In the genomic region with DNA sequence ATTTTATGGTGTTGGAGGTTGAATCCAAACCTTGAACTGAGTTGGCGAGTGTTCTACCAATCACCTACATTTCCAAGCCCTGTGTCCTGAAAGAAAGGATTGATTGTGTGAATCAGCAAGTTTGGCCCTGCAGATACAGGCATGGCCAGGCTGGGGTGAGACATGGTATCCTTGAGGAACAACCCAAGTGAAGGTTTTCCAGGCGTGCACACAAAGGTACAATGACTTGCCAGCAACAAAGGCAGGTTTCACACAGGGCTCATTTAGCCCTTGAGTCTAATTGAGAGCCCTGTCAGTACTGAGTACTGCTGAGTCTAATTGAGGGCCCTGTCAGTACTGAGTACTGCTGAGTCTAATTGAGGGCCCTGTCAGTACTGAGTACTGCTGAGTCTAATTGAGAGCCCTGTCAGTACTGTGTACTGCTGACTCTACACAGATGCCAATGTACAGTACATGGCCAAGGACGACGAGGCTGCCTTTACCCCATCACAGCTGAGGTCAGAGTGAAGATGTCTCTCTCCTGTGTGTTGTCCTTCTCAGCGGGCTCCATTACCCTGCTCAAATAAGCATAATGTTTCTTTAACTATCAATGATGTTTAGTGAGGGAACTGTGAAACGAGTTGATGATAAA, we compare ENCODE assay signal across 19 mouse cellular contexts. TPM values are rescaled to one million over a fixed set of nuclear protein-coding genes. Genes with fewer than 3 reads are reported as not detected.
DNase-seq lines count a peak whose midpoint lies in the region; ATAC-seq lines count a peak whose summit lies in the region.
"Had no signal": no experiment of that assay in that cellular context is flagged by ENCODE, and none has a peak within 500 bp of the region (broad histone marks: within the 10 kb centered on the region; RNA-seq: fewer than 3 reads in every experiment).

No protein-coding gene starts in this region.

- 61% methylated on average over 6 of the region's 6 CpGs for WGBS in heart, embryonic 10.5 days
- WGBS in liver, embryonic 12.5 days (ENCODE audit: insufficient replicate concordance), result 64% methylated on average over 6 of the region's 6 CpGs
- 63% methylated on average over 6 of the region's 6 CpGs for WGBS in liver, embryonic 11.5 days
- 65% methylated on average over 6 of the region's 6 CpGs for WGBS in forebrain, embryonic 14.5 days

- H3K9me3 ChIP-seq in heart, embryonic 10.5 days, result no peaks in the 10 kb centered on the region
- H3K9me3 ChIP-seq in liver, embryonic 12.5 days (replicated peaks), result no peaks in the 10 kb centered on the region
- no peaks in the 10 kb centered on the region for H3K9me3 ChIP-seq in liver, embryonic 11.5 days (ENCODE audit: control insufficient read depth, low read length)
- H3K9me3 ChIP-seq in forebrain, embryonic 14.5 days (replicated peaks; ENCODE audit: control insufficient read depth, low read length), result no peaks in the 10 kb centered on the region
- H3K9me3 ChIP-seq: limb, embryonic 13.5 days; lung, embryonic 15.5 days; midbrain, embryonic 15.5 days had no signal

- no peak overlapping the region for H3K4me2 ChIP-seq in liver, embryonic 12.5 days
- H3K4me2 ChIP-seq in liver, embryonic 11.5 days, result no peak overlapping the region
- H3K4me2 ChIP-seq in forebrain, embryonic 14.5 days (ENCODE audit: low read length), result no peak overlapping the region
- H3K4me2 ChIP-seq: limb, embryonic 13.5 days; lung, embryonic 15.5 days; midbrain, embryonic 15.5 days had no signal

- H3K4me3 ChIP-seq in heart, embryonic 10.5 days, result no peak overlapping the region
- H3K4me3 ChIP-seq in liver, embryonic 12.5 days, result no peak overlapping the region
- no peak overlapping the region for H3K4me3 ChIP-seq in liver, embryonic 11.5 days (ENCODE audit: low read depth, low read length)
- H3K4me3 ChIP-seq in forebrain, embryonic 14.5 days (ENCODE audit: low read depth, low read length), result no peak overlapping the region
- H3K4me3 ChIP-seq: erythroblast, embryonic 14.5 days; limb, embryonic 13.5 days; lung, embryonic 15.5 days; midbrain, embryonic 15.5 days had no signal

- 0 out of 2 replicates have a peak, but pooled peaks cover 4% of the 10 kb centered on the region for H3K36me3 ChIP-seq in heart, embryonic 10.5 days
- no peaks in the 10 kb centered on the region for H3K36me3 ChIP-seq in liver, embryonic 12.5 days
- no peaks in the 10 kb centered on the region for H3K36me3 ChIP-seq in liver, embryonic 11.5 days (ENCODE audit: control insufficient read depth, insufficient read depth, low read length)
- H3K36me3 ChIP-seq in forebrain, embryonic 14.5 days (ENCODE audit: control insufficient read depth, insufficient read depth, low read length), result no peaks in the 10 kb centered on the region
- H3K36me3 ChIP-seq: limb, embryonic 13.5 days; lung, embryonic 15.5 days; midbrain, embryonic 15.5 days had no signal

- peak; percentile 55 for DNase-seq in heart, embryonic 10.5 days (ENCODE audit: low spot score)
- DNase-seq in heart, adult 9 months (ENCODE audit: low spot score in 2 of 2), result no peak
- DNase-seq in liver, embryonic 11.5 days (ENCODE audit: low spot score), result no peak
- peak; percentile 26 for DNase-seq in adrenal gland, postnatal 10 days
- no peak for DNase-seq in forebrain, embryonic 14.5 days (ENCODE audit: low spot score)
- no peak for DNase-seq in kidney, postnatal 14 days
- DNase-seq: cerebellum, adult 11 months; cerebellum, postnatal 25 days; heart, postnatal 4 days; kidney, postnatal 36 days; layer of hippocampus, adult 9-11 months; right cerebral cortex, adult 18-20 months had no signal

- H3K9ac ChIP-seq in liver, embryonic 12.5 days, result no peak overlapping the region
- no peak overlapping the region for H3K9ac ChIP-seq in liver, embryonic 11.5 days (ENCODE audit: low read depth, low read length)
- no peak overlapping the region for H3K9ac ChIP-seq in forebrain, embryonic 14.5 days (ENCODE audit: low read length)
- H3K9ac ChIP-seq: limb, embryonic 13.5 days; lung, embryonic 15.5 days; midbrain, embryonic 15.5 days had no signal

- peaks cover 68% of the 10 kb centered on the region for H3K4me1 ChIP-seq in heart, embryonic 10.5 days
- peaks cover 44% of the 10 kb centered on the region for H3K4me1 ChIP-seq in liver, embryonic 12.5 days
- peaks cover 20% of the 10 kb centered on the region for H3K4me1 ChIP-seq in liver, embryonic 11.5 days (replicated peaks; ENCODE audit: control insufficient read depth, insufficient read depth, low read length)
- peaks cover 3% of the 10 kb centered on the region; the same call in 1 of the 2 replicates for H3K4me1 ChIP-seq in forebrain, embryonic 14.5 days (ENCODE audit: control insufficient read depth, insufficient read depth, low read length)

- no peak overlapping the region; the same call in 1 of the 2 replicates for H3K27ac ChIP-seq in heart, embryonic 10.5 days
- no peak overlapping the region for H3K27ac ChIP-seq in liver, embryonic 12.5 days
- H3K27ac ChIP-seq in liver, embryonic 11.5 days (ENCODE audit: low read depth, low read length), result no peak overlapping the region
- no peak overlapping the region for H3K27ac ChIP-seq in forebrain, embryonic 14.5 days (ENCODE audit: low read depth, low read length)
- H3K27ac ChIP-seq: limb, embryonic 13.5 days; lung, embryonic 15.5 days; midbrain, embryonic 15.5 days had no signal

- H3K27me3 ChIP-seq in heart, embryonic 10.5 days (ENCODE audit: insufficient read depth, poor library complexity, severe bottlenecking), result no peaks in the 10 kb centered on the region
- no peaks in the 10 kb centered on the region for H3K27me3 ChIP-seq in liver, embryonic 12.5 days (replicated peaks)
- no peaks in the 10 kb centered on the region for H3K27me3 ChIP-seq in liver, embryonic 11.5 days (replicated peaks; ENCODE audit: control insufficient read depth, insufficient read depth, low read length)
- no peaks in the 10 kb centered on the region for H3K27me3 ChIP-seq in forebrain, embryonic 14.5 days (replicated peaks; ENCODE audit: control insufficient read depth, insufficient read depth, low read length)
- H3K27me3 ChIP-seq: limb, embryonic 13.5 days; lung, embryonic 15.5 days; midbrain, embryonic 15.5 days had no signal

- ATAC-seq in liver, embryonic 12.5 days, result peak; percentile 40
- ATAC-seq in liver, embryonic 11.5 days (replicated peaks; ENCODE audit: low FRiP score), result no peak
- ATAC-seq in forebrain, embryonic 14.5 days, result peak; percentile 44; the same call in 1 of the 2 replicates
- ATAC-seq: activated CD4-positive, CD25-positive, alpha-beta regulatory T cell, adult 4 months; intestine, postnatal 0 days; midbrain, embryonic 15.5 days had no signal

RNA-seq across cellular contexts. Expression of a gene that starts 11.0 kb away (rescaled TPM):
- 13.2 and 16.0 TPM in 2 replicates for polyA plus RNA-seq in heart, embryonic 10.5 days (2016; fragmentation: Nextera tagmentation; extraction: Ambion mirVana)
- 18.0 and 18.4 TPM in 2 replicates for polyA plus RNA-seq in liver, embryonic 12.5 days (2016; fragmentation: Nextera tagmentation; extraction: Ambion mirVana)
- 27.8 and 29.4 TPM in 2 replicates for polyA plus RNA-seq in liver, embryonic 11.5 days (2014; fragmentation: Nextera tagmentation; extraction: Ambion mirVana)
- 10 to 100 TPM; 48.3 to 58.1 TPM for total RNA-seq in adrenal gland, postnatal 10 days (2021)
- 7.2 TPM in 2 replicates for polyA plus RNA-seq in forebrain, embryonic 14.5 days (2014; fragmentation: Nextera tagmentation; extraction: Ambion mirVana)

Comparison
In these comparisons a context has a peak if more than half of its experiments do, and no peak if none do; other contexts are left out.
1. DNase-seq: peak in heart, embryonic 10.5 days (single experiment) and adrenal gland, postnatal 10 days (single experiment); none in heart, adult 9 months (0 of 2), liver, embryonic 11.5 days (single experiment), forebrain, embryonic 14.5 days (single experiment) and kidney, postnatal 14 days (single experiment).